Mouse (Mus musculus) brain, embryonic 14.5 days (tissue): ENCODE measurements at regions not wholly inside any gene's neighbourhood (a gene's known extent, or its start where the extent isn't known, plus 50 kb on each side); places are given as distances from the start of the nearest gene placed in this dataset.

ENCODE experiments used
- CTCF ChIP-seq: fragments of 200-500 bp; IDR thresholded peaks from 2 replicates; pipeline ENCODE4 v1.5.1; 2012; ENCODE audit warnings: inconsistent platforms, mild to moderate bottlenecking, moderate library complexity, borderline replicate concordance; ENCODE audit not compliant: insufficient read depth, insufficient read length; ENCODE audit errors: extremely low read depth
- POLR2A ChIP-seq: fragments of 200-500 bp; IDR thresholded peaks from 2 replicates; pipeline ENCODE4 v1.6.1; 2012; ENCODE audit warnings: mild to moderate bottlenecking, inconsistent platforms, borderline replicate concordance; ENCODE audit not compliant: poor library complexity, insufficient read depth, insufficient read length, severe bottlenecking; ENCODE audit errors: extremely low read depth

DNA sequence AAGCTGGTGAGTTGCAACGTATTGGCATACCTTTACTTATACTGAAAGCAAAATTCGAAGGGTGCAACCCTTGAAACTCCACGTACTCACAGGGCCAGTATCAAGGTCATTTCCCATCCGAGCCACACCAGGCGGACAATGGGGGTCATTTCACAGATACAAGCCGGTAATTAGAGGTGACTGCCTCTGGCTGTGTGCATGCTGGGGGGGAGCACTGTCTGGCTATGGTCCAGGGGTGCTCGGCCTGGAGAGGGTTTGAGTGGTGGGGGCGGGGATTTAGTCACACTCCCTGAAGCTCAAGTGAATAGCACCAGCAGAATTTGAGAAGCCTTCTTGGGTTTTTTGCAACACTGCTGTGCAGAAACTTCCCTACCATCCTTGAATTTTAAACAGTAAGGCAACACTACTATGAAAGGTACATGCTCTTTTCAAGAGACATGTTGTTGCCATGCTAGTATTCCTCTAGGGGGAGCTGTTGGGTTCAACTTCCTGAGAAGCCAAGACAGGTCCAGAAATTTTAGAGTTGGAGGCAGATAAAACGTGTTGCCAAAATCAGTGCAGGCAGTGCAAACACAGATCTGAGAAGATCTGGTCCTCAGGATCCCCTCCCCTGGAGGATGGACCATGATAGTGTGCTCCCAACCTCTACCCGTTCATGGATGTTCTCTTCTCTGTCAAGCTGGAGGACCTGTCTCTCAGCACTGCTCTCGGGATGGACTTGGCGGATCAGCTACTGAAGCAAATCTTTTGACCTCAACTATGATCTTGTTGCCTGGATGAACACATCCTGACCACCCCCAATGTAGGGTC lies 204.7 kb downstream of the 1700129C05Rik start:
- TF ChIP-seq CTCF = peak; percentile 42; the same call in 1 of the 2 replicates
- no peak for TF ChIP-seq POLR2A
